Mouse (Mus musculus) forebrain, embryonic 11.5 days (tissue): ENCODE results near the gene Rac2. TPM values are rescaled to one million over a fixed set of nuclear protein-coding genes. Genes with fewer than 3 reads are reported as not detected.

Experiments
- ATAC-seq: fragments of 200-750 bp; cut with Nextera tagmentation; replicated peaks from 2 replicates; pipeline ENCODE4 v1.8.0; 2017; ENCODE audit warnings: moderate TSS enrichment; ENCODE audit not compliant: low FRiP score
- DNase-seq: peaks from one replicate; pipeline ENCODE4 v3.0.0-alpha.2; 2017; ENCODE audit warnings: low spot score
- H3K27ac ChIP-seq: fragments of 300-500 bp; sonication (generic); 2 replicates; pipeline ENCODE4 v1.5.1; 2014; ENCODE audit warnings: low read depth, low read length
- H3K27me3 ChIP-seq: fragments of 300-500 bp; sonication (generic); 2 replicates; pipeline ENCODE4 v1.6.1; 2014; ENCODE audit warnings: mild to moderate bottlenecking, low read length, mixed read lengths; ENCODE audit not compliant: control insufficient read depth, insufficient read depth
- H3K36me3 ChIP-seq: fragments of 300-500 bp; sonication (generic); 2 replicates; pipeline ENCODE4 v1.6.1; 2014; ENCODE audit warnings: mild to moderate bottlenecking, low read length, moderate library complexity, mixed read lengths; ENCODE audit not compliant: control insufficient read depth, insufficient read depth
- H3K4me1 ChIP-seq: fragments of 300-500 bp; sonication (generic); replicated peaks from 2 replicates; pipeline ENCODE4 v1.6.1; 2014; ENCODE audit warnings: low read length, mixed read lengths; ENCODE audit not compliant: control insufficient read depth, insufficient read depth
- H3K4me2 ChIP-seq: fragments of 300-500 bp; sonication (generic); 2 replicates; pipeline ENCODE4 v1.6.1; 2014; ENCODE audit warnings: low read depth, mild to moderate bottlenecking, low read length, moderate library complexity, mixed read lengths; ENCODE audit not compliant: severe bottlenecking
- H3K4me3 ChIP-seq: fragments of 300-500 bp; sonication (generic); 2 replicates; pipeline ENCODE4 v1.5.1; 2014; ENCODE audit warnings: low read depth, low read length
- H3K9ac ChIP-seq: fragments of 300-500 bp; sonication (generic); 2 replicates; pipeline ENCODE4 v1.6.1; 2014; ENCODE audit warnings: low read length
- H3K9me3 ChIP-seq: fragments of 300-500 bp; sonication (generic); 2 replicates; pipeline ENCODE4 v1.6.1; 2016; ENCODE audit warnings: low read length, mixed read lengths; ENCODE audit not compliant: control insufficient read depth
- WGBS: fragments of 180-500 bp; shearing (Covaris S2); extraction: QIAGEN DNeasy Blood & Tissue Kit; methylation state at CpG from one replicate; pipeline ENCODE4 v1.1.7; 2014; 5-methylcytosine and 5-hydroxymethylcytosine counted together
- polyA plus RNA-seq: library from polyadenylated mRNA; unstranded; fragments of >200 nt; fragmentation: Nextera tagmentation; extraction: Ambion mirVana; gene quantifications from 2 replicates; pipeline ENCODE4 v1.2.1, GENCODE M21; 2014

Gene Rac2
- polyA plus RNA-seq, result 5.7 and 9.4 TPM in 2 replicates

GRCm38 (mm10) chr15:78572658-78573397 is at the start of gene Rac2:
TSS of gene Rac2 (minus strand) at chr15:78572783.
- DNase-seq (no peak), ATAC-seq (no peak)
- Histone ChIP-seq H3K36me3 (no peaks in the 10 kb centered on the region), H3K9me3 (no peaks in the 10 kb centered on the region), H3K9ac (no peak within 1 kb of the TSS), H3K4me2 (no peak within 1 kb of the TSS), H3K4me3 (no peak within 1 kb of the TSS), H3K4me1 (no peaks in the 10 kb centered on the region), H3K27me3 (no peaks in the 10 kb centered on the region), H3K27ac (no peak within 1 kb of the TSS)
- 84% methylated on average over 8 of the region's 8 CpGs for whole genome bisulfite sequencing

- Histone ChIP-seq H3K9me3 (no peaks in the 10 kb centered on the region), H3K9ac (no peak overlapping the region), H3K4me3 (no peak overlapping the region), H3K27ac (no peak overlapping the region), H3K36me3 (no peaks in the 10 kb centered on the region), H3K4me1 (no peaks in the 10 kb centered on the region), H3K27me3 (no peaks in the 10 kb centered on the region), H3K4me2 (no peak overlapping the region)
- ATAC-seq (no peak), DNase-seq (no peak)
- WGBS, result 85% methylated on average over 2 of the region's 2 CpGs
Observed at GRCm38 (mm10) chr15:78616973-78617372, 44.4 kb upstream of the Rac2 start.

- Histone ChIP-seq H3K27me3 (no peaks in the 10 kb centered on the region), H3K9me3 (no peaks in the 10 kb centered on the region), H3K4me3 (no peak overlapping the region), H3K4me1 (peaks cover 6% of the 10 kb centered on the region; the same call in 1 of the 2 replicates), H3K9ac (no peak overlapping the region), H3K4me2 (no peak overlapping the region), H3K36me3 (no peaks in the 10 kb centered on the region), H3K27ac (no peak overlapping the region)
- ATAC-seq, result no peak
- DNase-seq, result no peak
- WGBS, result 94% methylated on average over 7 of the region's 7 CpGs
Observed at GRCm38 (mm10) chr15:78614536-78614935, 42.0 kb upstream of the Rac2 start.

- DNase-seq (peak; percentile 60), ATAC-seq (no peak)
- Histone ChIP-seq H3K36me3 (no peaks in the 10 kb centered on the region), H3K4me3 (no peak overlapping the region), H3K9me3 (no peaks in the 10 kb centered on the region), H3K4me2 (no peak overlapping the region), H3K9ac (no peak overlapping the region), H3K4me1 (peaks cover 6% of the 10 kb centered on the region; the same call in 1 of the 2 replicates), H3K27ac (no peak overlapping the region), H3K27me3 (no peaks in the 10 kb centered on the region)
- 37% methylated on average over 12 of the region's 12 CpGs for WGBS
Observed at GRCm38 (mm10) chr15:78610705-78611462, 38.3 kb upstream of the Rac2 start.

GRCm38 (mm10) chr15:78607463-78607862 is 34.9 kb upstream of the Rac2 start:
- 75% methylated on average over 4 of the region's 4 CpGs for WGBS
- H3K27ac ChIP-seq, result no peak overlapping the region
- no peak overlapping the region for H3K4me2 ChIP-seq
- peaks cover 6% of the 10 kb centered on the region; the same call in 1 of the 2 replicates for H3K4me1 ChIP-seq
- no peak overlapping the region for H3K4me3 ChIP-seq
- DNase-seq (no peak), ATAC-seq (no peak)
- no peaks in the 10 kb centered on the region for H3K36me3 ChIP-seq
- no peak overlapping the region for H3K9ac ChIP-seq
- H3K27me3 ChIP-seq, result no peaks in the 10 kb centered on the region
- H3K9me3 ChIP-seq, result no peaks in the 10 kb centered on the region

GRCm38 (mm10) chr15:78606059-78606458 is 33.5 kb upstream of the Rac2 start:
- H3K27me3 ChIP-seq, result no peaks in the 10 kb centered on the region
- ATAC-seq (no peak), DNase-seq (no peak)
- WGBS, result 87% methylated on average over 6 of the region's 6 CpGs
- no peak overlapping the region for H3K4me3 ChIP-seq
- peaks cover 2% of the 10 kb centered on the region; the same call in 1 of the 2 replicates for H3K4me1 ChIP-seq
- no peak overlapping the region for H3K27ac ChIP-seq
- H3K36me3 ChIP-seq, result no peaks in the 10 kb centered on the region
- H3K9ac ChIP-seq, result no peak overlapping the region
- H3K9me3 ChIP-seq, result no peaks in the 10 kb centered on the region
- no peak overlapping the region for H3K4me2 ChIP-seq

- Histone ChIP-seq H3K9ac (no peak overlapping the region), H3K4me2 (no peak overlapping the region), H3K4me1 (no peaks in the 10 kb centered on the region), H3K36me3 (no peaks in the 10 kb centered on the region), H3K27me3 (no peaks in the 10 kb centered on the region), H3K27ac (no peak overlapping the region), H3K4me3 (no peak overlapping the region), H3K9me3 (no peaks in the 10 kb centered on the region)
- ATAC-seq (no peak), DNase-seq (no peak)
- WGBS, result 57% methylated on average over 3 of the region's 3 CpGs
Observed at GRCm38 (mm10) chr15:78605371-78605791, 32.8 kb upstream of the Rac2 start.

GRCm38 (mm10) chr15:78604255-78604654 is 31.7 kb upstream of the Rac2 start:
- DNase-seq (no peak), ATAC-seq (no peak)
- H3K4me3 ChIP-seq, result no peak overlapping the region
- no peak overlapping the region for H3K9ac ChIP-seq
- no peaks in the 10 kb centered on the region for H3K9me3 ChIP-seq
- no peak overlapping the region for H3K27ac ChIP-seq
- WGBS, result 77% methylated on average over 6 of the region's 6 CpGs
- H3K36me3 ChIP-seq, result no peaks in the 10 kb centered on the region
- no peaks in the 10 kb centered on the region for H3K27me3 ChIP-seq
- no peaks in the 10 kb centered on the region for H3K4me1 ChIP-seq
- no peak overlapping the region for H3K4me2 ChIP-seq
